Mouse (Mus musculus) left cerebral cortex, adult 9 months (tissue): ENCODE data around the gene Wdr82.
A peak's percentile ranks its signal among the peaks of the same experiment; 100 is the strongest.

Experiments used
- DNase-seq, 2 experiments: peaks; one replicate each; pipeline ENCODE4 v3.0.0; 2022; ENCODE audit warnings: low spot score in 2 of 2

The Wdr82 gene

GRCm38 (mm10) chr9:106170556-106171345, at the start of gene Wdr82:
Gene Wdr82, plus strand, starts transcription at chr9:106170928.
- peak; percentile 49 to 84 for DNase-seq

GRCm38 (mm10) chr9:106123599-106123998, 47.1 kb upstream of the Wdr82 start:
- peak in 1 of 2 experiments; percentile 41 for DNase-seq

GRCm38 (mm10) chr9:106126786-106127251, 43.9 kb upstream of the Wdr82 start:
- peak; percentile 13 to 19 for DNase-seq

GRCm38 (mm10) chr9:106129072-106129471, 41.7 kb upstream of the Wdr82 start:
- DNase-seq = no peak

GRCm38 (mm10) chr9:106130250-106130649, 40.5 kb upstream of the Wdr82 start:
- no peak for DNase-seq

GRCm38 (mm10) chr9:106137671-106138216, 33.0 kb upstream of the Wdr82 start:
- no peak for DNase-seq

GRCm38 (mm10) chr9:106139763-106140162, 31.0 kb upstream of the Wdr82 start:
- DNase-seq = no peak

GRCm38 (mm10) chr9:106141955-106142354, 28.8 kb upstream of the Wdr82 start:
- no peak for DNase-seq

- DNase-seq = no peak
Measured at GRCm38 (mm10) chr9:106144176-106144575, 26.6 kb upstream of the Wdr82 start.

GRCm38 (mm10) chr9:106145582-106145981, 25.1 kb upstream of the Wdr82 start:
- DNase-seq = no peak

GRCm38 (mm10) chr9:106147281-106147680, 23.4 kb upstream of the Wdr82 start:
- no peak for DNase-seq

- DNase-seq = no peak
Measured at GRCm38 (mm10) chr9:106147851-106148431, 22.8 kb upstream of the Wdr82 start.

GRCm38 (mm10) chr9:106148541-106149398, 22.0 kb upstream of the Wdr82 start:
- no peak for DNase-seq

GRCm38 (mm10) chr9:106149399-106149754, 21.4 kb upstream of the Wdr82 start:
- no peak for DNase-seq

- DNase-seq = no peak
Measured at GRCm38 (mm10) chr9:106154106-106154505, 16.6 kb upstream of the Wdr82 start.

GRCm38 (mm10) chr9:106156419-106156818, 14.3 kb upstream of the Wdr82 start:
- DNase-seq = peak in 1 of 2 experiments; percentile 47

- no peak for DNase-seq
Measured at GRCm38 (mm10) chr9:106156921-106157622, 13.7 kb upstream of the Wdr82 start.

- no peak for DNase-seq
Measured at GRCm38 (mm10) chr9:106157623-106157925, 13.2 kb upstream of the Wdr82 start.

- DNase-seq = no peak
Measured at GRCm38 (mm10) chr9:106158037-106158491, 12.7 kb upstream of the Wdr82 start, which contains the start of gene Glyctk. Gene Glyctk, minus strand, starts transcription at chr9:106158138.

- DNase-seq = no peak
Measured at GRCm38 (mm10) chr9:106159237-106159636, 11.5 kb upstream of the Wdr82 start.

GRCm38 (mm10) chr9:106159784-106160301, 10.9 kb upstream of the Wdr82 start:
- peak; percentile 63 to 96 for DNase-seq
